Mouse (Mus musculus): Measurements from ENCODE around the gene Nepn. TPM values are rescaled to one million over a fixed set of nuclear protein-coding genes. Genes with fewer than 3 reads are reported as not detected.

Nepn gene
- polyA plus RNA-seq, 1 experiment = 1.2 TPM

- peak; percentile 70 for DNase-seq (ENCODE audit: low read depth)
These were observed 10.9 kb downstream of the Nepn start for GRCm38 (mm10) chr10:52399722-52400121.

DNA sequence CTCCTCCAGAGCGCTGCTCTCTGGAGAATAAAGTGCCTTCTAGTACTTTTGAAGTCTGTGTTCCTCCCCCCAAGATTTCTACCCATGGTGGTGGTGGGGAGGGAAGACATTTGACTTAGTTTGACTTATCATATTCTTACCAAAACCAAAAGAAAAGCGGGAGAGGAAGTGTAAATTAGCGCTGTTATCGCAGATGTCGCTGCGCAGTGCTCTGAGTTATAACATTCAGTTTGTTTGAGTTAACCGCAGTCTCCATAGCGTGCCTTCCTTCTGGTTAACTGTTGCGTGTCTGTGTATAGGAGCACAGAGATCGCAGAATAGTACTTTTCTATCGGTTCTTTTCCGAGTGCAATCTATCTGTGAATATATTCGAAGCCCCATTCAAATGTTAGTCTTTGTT, 16.4 kb downstream of the Nepn start:
- no peak for DNase-seq (ENCODE audit: low read depth)

DNA sequence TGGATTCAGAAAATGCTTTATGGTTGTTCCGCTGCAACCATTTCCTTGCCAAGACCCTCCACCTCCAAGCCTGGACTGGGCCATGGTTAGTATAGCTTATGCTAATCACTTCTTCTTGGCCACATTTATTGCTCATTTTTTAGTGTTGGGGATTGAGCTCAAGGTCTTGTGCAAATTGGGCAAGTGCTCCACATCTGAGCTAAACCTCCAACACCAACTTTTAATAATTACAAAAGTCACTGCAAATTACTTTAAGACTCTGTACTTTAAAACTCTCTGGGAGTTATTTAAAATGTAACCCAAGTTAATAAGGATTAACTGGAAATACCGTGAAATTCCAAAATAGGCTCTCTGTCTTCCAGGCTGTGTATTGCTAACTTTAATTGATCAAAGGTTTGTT, 18.8 kb downstream of the Nepn start:
- no peak for DNase-seq (ENCODE audit: low read depth)

DNA sequence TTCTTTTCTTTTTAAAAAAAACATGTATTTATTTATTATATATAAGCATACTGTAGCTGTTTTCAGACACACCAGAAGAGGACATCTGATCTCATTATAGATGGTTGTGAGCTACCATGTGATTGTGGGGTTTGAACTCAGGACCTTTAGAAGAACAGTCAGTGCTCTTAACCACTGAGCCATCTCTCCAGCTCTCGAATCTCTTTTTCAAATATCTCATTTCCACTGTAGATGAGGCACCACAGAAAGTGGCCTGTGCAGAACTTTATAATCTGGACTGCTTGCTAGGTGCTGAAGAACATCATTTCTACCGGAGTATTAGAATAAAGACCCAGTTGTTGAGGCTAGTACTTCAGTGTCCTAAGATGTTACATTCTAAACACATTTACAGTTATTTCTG, 26.2 kb downstream of the Nepn start:
- DNase-seq (ENCODE audit: low read depth) = no peak

DNA sequence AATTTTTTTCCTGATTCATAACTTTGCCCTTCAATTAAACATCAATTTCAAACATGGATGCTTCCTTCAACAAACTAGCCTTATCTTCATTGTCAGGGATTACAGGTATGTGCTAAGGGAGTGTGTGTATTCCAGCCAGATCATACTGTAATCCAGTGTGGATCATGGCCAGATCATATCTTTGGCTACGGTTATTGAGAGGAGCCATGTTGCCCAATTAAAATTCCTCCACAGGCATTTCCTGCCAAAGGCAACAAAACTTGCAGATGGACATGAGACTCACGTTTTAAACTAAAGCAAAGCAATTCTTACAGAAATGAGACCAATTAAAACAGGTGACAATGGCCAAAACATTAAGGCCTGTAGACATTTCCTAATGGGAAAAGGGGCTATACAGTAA, 27.7 kb downstream of the Nepn start:
- DNase-seq (ENCODE audit: low read depth) = peak; percentile 75

DNA sequence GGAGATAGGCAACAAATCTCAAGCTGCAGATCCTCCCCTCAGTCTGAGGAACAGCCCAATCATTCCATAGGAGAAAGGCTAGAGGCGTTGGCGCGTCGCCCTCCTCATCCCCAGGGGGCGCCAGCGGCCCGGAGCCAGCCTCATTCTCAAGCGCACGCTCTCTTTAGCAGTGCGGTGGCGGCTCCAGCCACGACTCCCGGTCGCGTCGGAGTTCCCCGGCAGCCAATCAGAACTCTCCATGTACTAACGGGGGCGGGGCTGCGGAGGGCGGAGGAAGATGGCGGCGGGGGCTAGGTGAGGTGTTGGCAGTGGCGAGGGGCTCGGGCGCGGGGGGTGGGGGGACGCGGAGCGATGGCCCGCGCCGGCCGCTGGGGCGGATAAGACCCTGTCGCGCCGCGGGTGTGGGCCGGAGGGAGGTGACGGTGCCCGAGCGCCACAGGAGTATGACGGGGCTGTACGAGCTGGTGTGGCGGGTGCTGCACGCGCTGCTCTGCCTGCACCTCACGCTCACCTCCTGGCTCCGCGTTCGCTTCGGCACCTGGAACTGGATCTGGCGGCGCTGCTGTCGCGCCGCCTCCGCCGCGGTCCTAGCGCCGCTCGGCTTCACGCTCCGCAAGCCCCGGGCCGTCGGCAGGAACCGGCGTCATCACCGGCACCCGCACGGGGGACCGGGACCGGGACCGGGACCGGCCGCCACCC, 28.7 kb downstream of the Nepn start, which contains the start of gene Nus1:
Nus1 (plus strand) TSS at position 249 of the 699 bp plus-strand sequence.
- peak; percentile 56 for DNase-seq (ENCODE audit: low read depth)

- DNase-seq (ENCODE audit: low read depth) = no peak
These were observed 29.5 kb downstream of the Nepn start for GRCm38 (mm10) chr10:52417998-52418860.

GRCm38 (mm10) chr10:52418931-52419330, 30.2 kb downstream of the Nepn start:
- no peak for DNase-seq (ENCODE audit: low read depth)

- peak; percentile 56 for DNase-seq (ENCODE audit: low read depth)
These were observed 30.6 kb downstream of the Nepn start for GRCm38 (mm10) chr10:52419402-52419801.

DNA sequence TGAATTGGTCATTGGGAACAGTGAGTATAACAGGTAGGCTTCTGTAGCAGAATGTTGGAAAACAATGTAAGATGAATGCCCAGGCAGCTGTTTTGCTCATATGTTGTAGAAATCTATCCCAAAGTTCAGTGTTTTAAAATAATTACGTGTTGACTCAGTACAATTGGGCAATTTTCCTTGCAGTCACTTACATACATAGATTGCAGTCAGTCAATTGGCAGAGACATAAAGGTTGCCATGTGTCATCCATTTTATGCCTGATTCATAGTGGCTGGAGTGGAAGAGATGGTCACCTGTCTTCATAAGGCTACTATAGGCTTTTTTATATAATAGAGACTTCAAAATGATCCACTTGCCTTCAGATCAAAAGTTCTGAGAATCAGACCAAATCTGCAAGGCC, 31.8 kb downstream of the Nepn start:
- DNase-seq (ENCODE audit: low read depth) = no peak

DNA sequence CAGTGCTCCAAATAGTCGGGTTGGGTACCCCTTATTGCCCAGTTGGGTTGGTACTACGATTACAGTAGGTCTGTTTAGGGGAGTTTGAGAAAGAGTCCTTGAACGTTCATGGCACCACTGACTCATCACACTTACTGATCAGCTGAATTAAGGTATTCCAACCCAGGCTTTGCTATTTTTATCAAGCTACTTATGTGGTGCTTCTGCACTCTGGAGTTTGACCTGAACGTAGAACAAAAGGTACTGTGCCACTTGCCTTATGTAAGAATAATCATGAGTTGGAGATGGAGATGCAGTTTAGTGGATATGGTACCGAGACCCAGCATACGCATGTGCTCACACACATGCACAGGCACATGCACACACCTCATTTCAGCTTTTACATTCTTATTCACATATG, 32.9 kb downstream of the Nepn start:
- DNase-seq (ENCODE audit: low read depth) = no peak

- no peak for DNase-seq (ENCODE audit: low read depth)
These were observed 34.3 kb downstream of the Nepn start for GRCm38 (mm10) chr10:52423097-52423496.

DNA sequence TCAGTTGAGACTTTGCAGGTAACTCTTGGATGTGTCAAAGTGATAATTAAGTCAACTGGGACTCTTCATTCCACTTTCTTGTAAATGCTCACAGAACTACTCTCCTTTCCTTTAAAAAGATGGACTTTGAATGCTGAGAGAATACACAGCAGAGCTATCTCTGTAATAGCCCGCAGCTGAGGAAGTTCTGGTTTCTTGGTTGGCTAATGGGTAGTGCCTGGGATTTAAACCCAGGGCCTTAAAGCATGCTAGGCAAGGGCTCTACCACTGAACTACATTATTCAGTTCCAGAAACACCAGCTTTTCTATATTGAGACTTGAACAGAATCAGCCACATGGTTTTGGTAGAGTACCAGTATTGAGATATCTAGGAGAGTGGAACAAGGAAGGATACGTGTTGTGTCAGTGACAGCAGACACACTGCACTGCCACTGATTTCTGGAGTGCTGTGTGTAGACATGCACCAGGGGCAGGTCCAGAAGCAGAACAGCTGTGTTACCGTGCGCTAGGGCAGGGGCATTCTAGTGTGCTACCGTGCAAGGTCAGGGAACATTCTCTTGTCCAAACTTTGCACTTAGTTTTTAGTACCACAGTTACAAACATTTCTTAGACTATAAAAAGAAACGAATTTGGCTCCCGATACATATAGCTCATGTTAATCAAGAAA, 37.7 kb downstream of the Nepn start:
- DNase-seq (ENCODE audit: low read depth) = no peak

- no peak for DNase-seq (ENCODE audit: low read depth)
These were observed 39.1 kb downstream of the Nepn start for GRCm38 (mm10) chr10:52427634-52428415.

DNA sequence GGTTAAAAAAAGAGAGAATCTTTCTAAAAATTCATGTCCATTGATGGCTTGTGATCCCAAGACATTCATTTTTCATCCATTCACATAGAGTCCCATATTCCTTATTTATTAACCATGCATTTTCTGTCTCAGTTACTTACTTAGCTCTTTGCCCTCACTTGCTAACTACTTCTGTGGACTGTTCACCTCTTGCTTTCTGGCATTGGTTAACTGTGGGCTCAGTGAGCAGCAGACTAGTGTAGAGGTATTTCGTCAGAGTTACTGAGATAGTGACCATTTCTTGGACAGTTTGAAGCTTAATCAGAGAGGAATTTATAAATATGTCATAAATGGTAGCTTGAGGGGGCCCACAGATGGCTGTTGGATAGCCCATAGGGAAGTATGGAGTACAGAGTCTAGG, 42.2 kb downstream of the Nepn start:
- DNase-seq (ENCODE audit: low read depth) = no peak

DNA sequence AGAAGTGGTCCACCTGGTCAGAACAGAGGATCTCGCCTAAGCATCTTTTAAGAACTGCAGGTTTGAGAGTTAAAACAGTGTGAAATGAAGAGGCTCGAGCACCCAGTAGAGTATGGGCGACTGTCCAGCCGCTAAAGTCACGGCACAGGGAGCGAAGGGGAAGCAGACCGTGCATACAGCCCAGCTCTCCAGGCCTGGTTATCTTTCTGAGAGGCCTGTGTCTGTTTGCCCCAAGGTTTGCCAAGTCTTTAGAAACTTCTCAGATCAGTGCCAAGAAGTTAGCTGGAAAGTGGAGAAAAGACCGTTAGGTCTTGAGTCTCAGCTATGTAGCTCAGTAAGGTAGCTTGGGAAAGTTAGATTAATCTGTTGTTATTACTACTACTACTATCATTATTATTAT, 46.1 kb downstream of the Nepn start:
- DNase-seq (ENCODE audit: low read depth) = no peak

Other genes with a start within 250 kb of the Nepn start
- gene Ros1, start 193.7 kb upstream of the Nepn start, polyA plus RNA-seq (2012; rRNA removed) = 17.4 and 25.3 TPM in 2 replicates
- gene Dcbld1, start 155.4 kb upstream of the Nepn start, polyA plus RNA-seq (2012; rRNA removed) = 6.0 and 7.9 TPM in 2 replicates
- gene Gm26741, start 30.2 kb upstream of the Nepn start, polyA plus RNA-seq (2012; rRNA removed) = not detected in 2 replicates
- gene Gopc, start 6.8 kb upstream of the Nepn start, polyA plus RNA-seq (2012; rRNA removed) = 11.9 and 21.1 TPM in 2 replicates
- 15.0 and 18.6 TPM in 2 replicates for gene Nus1, start 28.6 kb downstream of the Nepn start, polyA plus RNA-seq (2012; rRNA removed)